Comparison of ENCODE assay signal across 8 mouse cellular contexts in genomic region chr6:118593377-118594061, GRCm38 (mm10). TPM values are rescaled to one million over a fixed set of nuclear protein-coding genes. Genes with fewer than 3 reads are reported as not detected.
DNase-seq lines count a peak whose midpoint lies in the region; ATAC-seq lines count a peak whose summit lies in the region.

No protein-coding gene starts in this region.

- 26% methylated on average over 34 of the region's 34 CpGs for WGBS in heart, embryonic 15.5 days
- WGBS in embryonic facial prominence, embryonic 11.5 days: 2% methylated on average over 34 of the region's 34 CpGs
- 3% methylated on average over 34 of the region's 34 CpGs for WGBS in intestine, embryonic 16.5 days
- under 1% methylated on average over 34 of the region's 34 CpGs for WGBS in liver, embryonic 16.5 days (ENCODE audit: insufficient replicate concordance)
- 1% methylated on average over 34 of the region's 34 CpGs for WGBS in neural tube, embryonic 14.5 days

- intact Hi-C loops in gastrocnemius, postnatal 14 days (cut with DNase I; ENCODE audit: low total_unique reads): no loop called here

- H3K4me3 ChIP-seq in heart, embryonic 15.5 days: peak overlapping the region; percentile 38
- H3K4me3 ChIP-seq in embryonic facial prominence, embryonic 11.5 days (ENCODE audit: low read depth, low read length): peak overlapping the region; percentile 27
- H3K4me3 ChIP-seq in intestine, embryonic 16.5 days (ENCODE audit: low read length): peak overlapping the region; percentile 56
- peak overlapping the region; percentile 53 for H3K4me3 ChIP-seq in liver, embryonic 16.5 days (ENCODE audit: low read depth, low read length)
- peak overlapping the region; percentile 20 for H3K4me3 ChIP-seq in neural tube, embryonic 14.5 days (ENCODE audit: low read depth, low read length)

- no peak overlapping the region for H3K27ac ChIP-seq in heart, embryonic 15.5 days
- H3K27ac ChIP-seq in embryonic facial prominence, embryonic 11.5 days (replicated peaks; ENCODE audit: low read depth, low read length): no peak overlapping the region
- H3K27ac ChIP-seq in intestine, embryonic 16.5 days (ENCODE audit: low read length): no peak overlapping the region
- H3K27ac ChIP-seq in liver, embryonic 16.5 days (ENCODE audit: low read length): no peak overlapping the region
- H3K27ac ChIP-seq in neural tube, embryonic 14.5 days (ENCODE audit: low read depth, low read length): no peak overlapping the region

- no peak for DNase-seq in heart, postnatal 4 days
- DNase-seq in embryonic facial prominence, embryonic 11.5 days (ENCODE audit: low spot score): peak; percentile 37
- DNase-seq in frontal cortex, postnatal 36 days (ENCODE audit: low spot score in 2 of 2): no peak
- DNase-seq in gastrocnemius, postnatal 14 days: no peak

- H3K4me1 ChIP-seq in heart, embryonic 15.5 days (replicated peaks): peaks cover 13% of the 10 kb centered on the region
- no peaks in the 10 kb centered on the region for H3K4me1 ChIP-seq in embryonic facial prominence, embryonic 11.5 days (ENCODE audit: control insufficient read depth, insufficient read depth, low read length)
- peaks cover 6% of the 10 kb centered on the region for H3K4me1 ChIP-seq in intestine, embryonic 16.5 days (ENCODE audit: control insufficient read depth, insufficient read depth, low read length)
- peaks cover 3% of the 10 kb centered on the region for H3K4me1 ChIP-seq in liver, embryonic 16.5 days (ENCODE audit: control insufficient read depth, low read depth, low read length)
- no peaks in the 10 kb centered on the region for H3K4me1 ChIP-seq in neural tube, embryonic 14.5 days (ENCODE audit: control insufficient read depth, insufficient read depth, low read length)

- no peaks in the 10 kb centered on the region for H3K9me3 ChIP-seq in heart, embryonic 15.5 days (replicated peaks)
- no peaks in the 10 kb centered on the region for H3K9me3 ChIP-seq in embryonic facial prominence, embryonic 11.5 days (replicated peaks; ENCODE audit: control insufficient read depth, low read length)
- H3K9me3 ChIP-seq in intestine, embryonic 16.5 days (ENCODE audit: control insufficient read depth, low read length): no peaks in the 10 kb centered on the region
- H3K9me3 ChIP-seq in liver, embryonic 16.5 days (replicated peaks; ENCODE audit: control insufficient read depth, low read length): no peaks in the 10 kb centered on the region
- no peaks in the 10 kb centered on the region for H3K9me3 ChIP-seq in neural tube, embryonic 14.5 days (ENCODE audit: control insufficient read depth, low read length)

- no peak overlapping the region for H3K9ac ChIP-seq in heart, embryonic 15.5 days
- peak overlapping the region; percentile 7 for H3K9ac ChIP-seq in embryonic facial prominence, embryonic 11.5 days (replicated peaks; ENCODE audit: low read length)
- H3K9ac ChIP-seq in intestine, embryonic 16.5 days (ENCODE audit: low read depth, low read length): peak overlapping the region; percentile 65
- no peak overlapping the region for H3K9ac ChIP-seq in liver, embryonic 16.5 days (ENCODE audit: low read depth, low read length)
- peak overlapping the region; percentile 2; the same call in 1 of the 2 replicates for H3K9ac ChIP-seq in neural tube, embryonic 14.5 days (replicated peaks; ENCODE audit: low read depth, low read length)

- H3K36me3 ChIP-seq in heart, embryonic 15.5 days: peaks cover 47% of the 10 kb centered on the region
- H3K36me3 ChIP-seq in embryonic facial prominence, embryonic 11.5 days (replicated peaks; ENCODE audit: control insufficient read depth, insufficient read depth, low read depth, low read length): no peaks in the 10 kb centered on the region
- H3K36me3 ChIP-seq in intestine, embryonic 16.5 days (ENCODE audit: control insufficient read depth, insufficient read depth, low read length): no peaks in the 10 kb centered on the region
- no peaks in the 10 kb centered on the region for H3K36me3 ChIP-seq in liver, embryonic 16.5 days (ENCODE audit: control insufficient read depth, insufficient read depth)
- H3K36me3 ChIP-seq in neural tube, embryonic 14.5 days (ENCODE audit: control insufficient read depth, insufficient read depth, low read length): no peaks in the 10 kb centered on the region

- no peak; the same call in 1 of the 2 replicates for ATAC-seq in heart, embryonic 15.5 days (replicated peaks; ENCODE audit: insufficient number of reproducible peaks, insufficient read depth, low FRiP score, low read depth)
- ATAC-seq in embryonic facial prominence, embryonic 11.5 days (replicated peaks; ENCODE audit: insufficient number of reproducible peaks, low FRiP score, low TSS enrichment, low read depth): peak; percentile 71
- ATAC-seq in intestine, embryonic 16.5 days: peak; percentile 94
- peak; percentile 47 for ATAC-seq in liver, embryonic 16.5 days (ENCODE audit: low read depth)
- ATAC-seq in neural tube, embryonic 14.5 days (ENCODE audit: low read depth): peak; percentile 69; the same call in 1 of the 2 replicates

- peak overlapping the region; percentile 61 for H3K4me2 ChIP-seq in heart, embryonic 15.5 days
- peak overlapping the region; percentile 51 for H3K4me2 ChIP-seq in embryonic facial prominence, embryonic 11.5 days (ENCODE audit: low read depth, low read length)
- peak overlapping the region; percentile 89 for H3K4me2 ChIP-seq in intestine, embryonic 16.5 days (ENCODE audit: low read depth, low read length)
- peak overlapping the region; percentile 67 for H3K4me2 ChIP-seq in liver, embryonic 16.5 days (ENCODE audit: low read depth, low read length)
- H3K4me2 ChIP-seq in neural tube, embryonic 14.5 days (ENCODE audit: low read depth, low read length): peak overlapping the region; percentile 39

- peaks cover 13% of the 10 kb centered on the region; the same call in 1 of the 2 replicates for H3K27me3 ChIP-seq in heart, embryonic 15.5 days
- H3K27me3 ChIP-seq in embryonic facial prominence, embryonic 11.5 days (ENCODE audit: control insufficient read depth, insufficient read depth, low read length): peaks cover 9% of the 10 kb centered on the region
- peaks cover 5% of the 10 kb centered on the region; the same call in 1 of the 2 replicates for H3K27me3 ChIP-seq in intestine, embryonic 16.5 days (replicated peaks; ENCODE audit: control insufficient read depth, insufficient read depth, low read length)
- H3K27me3 ChIP-seq in liver, embryonic 16.5 days (ENCODE audit: control insufficient read depth, insufficient read depth, low read depth, low read length): peaks cover 28% of the 10 kb centered on the region
- H3K27me3 ChIP-seq in neural tube, embryonic 14.5 days (ENCODE audit: control insufficient read depth, insufficient read depth, low read length): no peaks in the 10 kb centered on the region; the same call in 1 of the 2 replicates

RNA-seq across cellular contexts. Expression of gene Ankrd26, which starts 31.5 kb away (rescaled TPM):
- polyA plus RNA-seq in heart, embryonic 15.5 days (2015; fragmentation: Nextera tagmentation; extraction: Ambion mirVana): 6.2 and 7.1 TPM in 2 replicates
- 1 to 10 TPM; 3.2 to 3.5 TPM for total RNA-seq in heart, postnatal 4 days (2021)
- 18.1 and 21.7 TPM in 2 replicates for polyA plus RNA-seq in embryonic facial prominence, embryonic 11.5 days (2014; fragmentation: Nextera tagmentation; extraction: Ambion mirVana)
- polyA plus RNA-seq in intestine, embryonic 16.5 days (2015; fragmentation: Nextera tagmentation; extraction: Ambion mirVana): 8.2 and 8.6 TPM in 2 replicates
- 6.3 and 6.5 TPM in 2 replicates for polyA plus RNA-seq in liver, embryonic 16.5 days (2015; fragmentation: Nextera tagmentation; extraction: Ambion mirVana)
- polyA plus RNA-seq in neural tube, embryonic 14.5 days (2014; fragmentation: Nextera tagmentation; extraction: Ambion mirVana): 15.0 and 17.4 TPM in 2 replicates
- 1 to 10 TPM; 1.9 TPM for total RNA-seq in gastrocnemius, postnatal 14 days (2021)

Comparison
In these comparisons a context has a peak if more than half of its experiments do, and no peak if none do; other contexts are left out.
1. H3K4me2 ChIP-seq: peak in every context shown above with its lines; median percentile 89 in intestine, embryonic 16.5 days; 67 in liver, embryonic 16.5 days; 61 in heart, embryonic 15.5 days; 51 in embryonic facial prominence, embryonic 11.5 days; 39 in neural tube, embryonic 14.5 days.
2. H3K9ac ChIP-seq: peak in embryonic facial prominence, embryonic 11.5 days (single experiment), intestine, embryonic 16.5 days (single experiment) and neural tube, embryonic 14.5 days (single experiment); none in heart, embryonic 15.5 days (single experiment) and liver, embryonic 16.5 days (single experiment).
3. Peak in every context shown above with its lines, with median percentiles within 50 percentile points of each other: H3K4me3 ChIP-seq.